Mouse (Mus musculus) thymus, postnatal 0 days (tissue): Measurements from ENCODE around the gene Timp2. TPM values are rescaled to one million over a fixed set of nuclear protein-coding genes. Genes with fewer than 3 reads are reported as not detected.
A peak's percentile ranks its signal among the peaks of the same experiment; 100 is the strongest.

Experiments used
- DNase-seq: peaks from one replicate; pipeline ENCODE4 v3.0.0-alpha.2; 2015; ENCODE audit warnings: low spot score
- polyA plus RNA-seq: library from polyadenylated mRNA; unstranded; fragments of >200 nt; fragmentation: Nextera tagmentation; extraction: Ambion mirVana; gene quantifications from 2 replicates; pipeline ENCODE4 v1.2.1, GENCODE M21; 2015

Gene Timp2
- polyA plus RNA-seq, 1 experiment from 2014 or later: 45.1 TPM

GRCm38 (mm10) chr11:118369657-118370056 is 14.1 kb upstream of the Timp2 start:
- DNase-seq: no peak

GRCm38 (mm10) chr11:118369251-118369650 is 13.7 kb upstream of the Timp2 start:
- no peak for DNase-seq

DNA sequence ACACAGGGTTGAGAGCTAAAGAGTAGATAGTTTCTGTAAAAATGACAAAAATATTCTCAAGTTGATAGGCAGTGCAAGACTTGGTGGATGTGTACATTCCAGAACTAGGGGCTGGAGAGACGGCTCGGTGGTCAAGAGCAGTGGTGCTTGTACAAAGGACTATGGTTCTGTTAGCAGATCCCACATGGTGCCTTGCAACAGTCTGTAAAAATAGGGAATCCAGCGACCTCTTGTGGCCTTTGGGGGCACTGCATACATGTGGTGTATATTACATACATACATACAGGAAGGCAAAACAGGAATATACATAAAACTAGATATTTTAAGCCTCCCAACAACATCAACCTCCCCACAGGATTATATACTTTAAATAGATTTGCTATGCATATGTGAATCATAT is 12.8 kb upstream of the Timp2 start:
- peak; percentile 63 for DNase-seq

- DNase-seq: no peak
Measured at GRCm38 (mm10) chr11:118366559-118366958, 11.0 kb upstream of the Timp2 start.

- DNase-seq: no peak
Measured at GRCm38 (mm10) chr11:118366108-118366507, 10.6 kb upstream of the Timp2 start.

DNA sequence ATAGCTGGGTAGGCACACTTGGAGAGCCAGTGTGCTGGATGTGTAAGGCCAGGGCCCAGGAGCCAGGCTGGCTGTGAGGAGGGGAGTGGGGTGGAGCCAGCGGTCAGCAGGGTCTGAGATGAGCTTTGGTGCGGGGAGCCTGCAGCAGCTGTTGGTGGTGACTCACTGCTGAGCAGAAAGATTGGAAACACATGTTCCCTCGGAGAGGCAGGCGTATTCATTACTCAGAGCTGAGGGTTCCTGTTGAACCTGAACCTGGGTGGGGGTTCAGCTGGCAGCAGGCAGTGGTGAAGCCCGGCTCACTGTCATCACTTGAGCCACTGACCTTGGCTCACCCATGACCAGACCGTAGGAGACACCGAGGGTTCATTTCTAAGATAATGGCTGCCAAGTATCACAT is 9.6 kb upstream of the Timp2 start:
- DNase-seq: no peak

DNA sequence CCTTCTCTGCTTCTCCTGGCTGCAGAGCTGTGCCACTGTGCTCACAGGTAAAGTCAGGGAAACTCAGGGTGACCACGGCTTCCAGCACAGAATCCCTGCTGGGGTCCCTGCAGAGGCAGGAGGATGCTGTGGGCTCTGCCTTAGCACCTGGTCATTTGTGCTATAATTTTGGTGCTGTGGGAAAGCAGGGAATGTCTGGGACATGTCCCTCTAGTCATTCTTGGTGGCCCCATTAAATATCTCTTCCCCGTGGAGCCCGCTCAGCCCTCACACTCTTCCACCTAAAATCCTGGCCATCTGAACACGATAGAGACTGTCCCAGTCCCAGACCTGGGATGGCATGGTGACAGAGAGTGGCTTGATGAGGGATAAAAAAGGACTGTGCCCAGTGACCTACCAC is 8.5 kb upstream of the Timp2 start:
- no peak for DNase-seq

DNA sequence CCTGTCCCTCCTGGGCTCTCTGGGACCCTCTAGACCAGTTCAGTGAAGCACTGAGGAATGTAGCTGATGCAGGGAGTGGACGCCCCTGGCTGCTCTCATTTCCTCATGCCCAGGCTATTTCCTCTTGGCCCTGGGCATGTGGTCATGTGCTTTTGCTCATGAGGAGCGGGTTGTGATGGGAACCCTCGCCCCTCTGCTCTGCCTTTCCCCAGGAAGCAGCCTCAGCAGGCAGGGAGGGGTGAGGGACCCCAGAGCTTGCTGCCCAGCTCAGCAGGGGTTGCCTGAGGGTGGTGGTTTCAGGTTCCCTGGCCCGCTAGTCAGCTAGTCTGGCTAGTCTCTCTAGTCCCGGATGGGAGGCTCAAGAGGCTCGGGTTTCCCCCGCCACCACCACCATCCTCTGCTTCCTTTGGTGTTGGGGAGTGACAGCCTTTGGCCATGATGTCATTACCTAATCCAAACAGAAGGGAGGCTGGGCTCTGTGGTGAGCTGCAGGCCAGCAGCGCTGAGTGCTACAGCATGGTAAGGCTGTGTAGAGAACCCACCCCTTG is 7.5 kb upstream of the Timp2 start:
- DNase-seq: no peak

DNA sequence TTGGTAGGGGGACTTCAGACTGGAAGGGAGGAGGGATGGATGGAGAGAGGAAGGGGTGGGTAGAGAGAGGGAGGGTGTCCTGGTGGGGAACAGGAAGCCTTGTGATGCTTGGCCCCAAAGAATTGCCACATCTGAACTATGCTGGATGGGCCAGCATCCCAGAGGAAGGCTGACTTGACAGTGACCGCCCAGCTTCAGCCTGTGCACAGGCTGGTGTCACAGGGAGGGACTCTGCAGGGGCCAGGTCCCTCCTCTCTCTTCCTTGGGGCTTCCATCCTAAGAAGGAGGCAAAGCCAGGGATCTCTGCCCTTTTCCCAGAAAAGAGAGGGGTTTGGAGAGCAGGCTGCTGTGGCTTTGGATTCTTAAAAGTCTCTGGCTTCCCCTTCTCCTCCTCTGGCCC is 7.0 kb upstream of the Timp2 start:
- DNase-seq: no peak

GRCm38 (mm10) chr11:118360907-118361341 is 5.4 kb upstream of the Timp2 start:
- peak; percentile 22 for DNase-seq

DNA sequence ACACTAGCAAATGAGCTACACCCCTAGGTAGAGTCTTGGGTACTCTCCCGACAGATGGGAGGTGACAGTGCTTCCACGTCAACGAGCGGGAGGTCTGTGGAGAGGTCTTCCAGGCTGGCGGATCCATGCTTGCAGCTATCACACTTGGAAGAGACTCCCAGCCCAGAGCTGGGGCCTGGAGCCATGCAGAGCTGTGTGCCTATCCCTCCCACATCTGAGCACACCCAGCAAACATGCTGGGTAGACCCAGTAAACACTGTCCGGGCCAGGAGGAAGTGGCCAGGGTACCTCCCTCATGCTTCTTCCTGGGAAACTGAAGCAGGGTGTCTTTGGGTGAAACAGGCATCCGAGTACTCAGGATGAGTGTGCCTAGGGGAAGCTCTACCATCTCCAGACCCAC is 5.0 kb upstream of the Timp2 start:
- no peak for DNase-seq

GRCm38 (mm10) chr11:118355205-118355604 is 335 bp downstream of the Timp2 start:
- DNase-seq: peak; percentile 87

DNA sequence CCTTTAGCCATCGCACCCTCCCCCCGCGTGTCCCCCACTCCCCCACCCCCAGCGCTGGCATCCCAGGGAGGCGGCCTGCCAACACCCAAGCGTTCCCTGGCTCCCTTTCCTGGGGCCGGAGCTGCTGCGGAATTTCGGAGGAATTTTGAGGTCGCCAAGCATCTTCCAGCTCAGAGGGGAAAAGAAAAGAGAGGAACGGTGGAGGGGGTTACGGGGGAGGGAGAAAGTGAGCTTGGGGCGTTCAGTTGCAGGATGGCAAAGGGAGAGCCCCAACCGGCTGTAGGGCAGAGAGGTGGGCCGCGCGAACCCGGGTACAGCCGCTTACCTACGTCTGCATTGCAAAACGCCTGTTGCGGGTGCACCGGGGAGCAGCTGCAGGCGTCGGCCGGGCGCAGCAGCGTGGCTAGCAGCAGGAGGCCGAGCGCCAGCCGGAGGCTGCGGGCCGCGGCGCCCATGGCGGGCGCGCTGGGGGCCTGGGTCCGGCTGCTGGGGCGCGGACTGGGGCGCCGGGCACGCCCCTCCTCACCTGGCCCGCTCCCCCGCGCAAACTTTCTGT is 826 bp downstream of the Timp2 start:
- no peak for DNase-seq

- peak; percentile 29 for DNase-seq
Measured at GRCm38 (mm10) chr11:118349494-118349893, 6.0 kb downstream of the Timp2 start.

GRCm38 (mm10) chr11:118348877-118349276 is 6.7 kb downstream of the Timp2 start:
- DNase-seq: peak; percentile 73

DNA sequence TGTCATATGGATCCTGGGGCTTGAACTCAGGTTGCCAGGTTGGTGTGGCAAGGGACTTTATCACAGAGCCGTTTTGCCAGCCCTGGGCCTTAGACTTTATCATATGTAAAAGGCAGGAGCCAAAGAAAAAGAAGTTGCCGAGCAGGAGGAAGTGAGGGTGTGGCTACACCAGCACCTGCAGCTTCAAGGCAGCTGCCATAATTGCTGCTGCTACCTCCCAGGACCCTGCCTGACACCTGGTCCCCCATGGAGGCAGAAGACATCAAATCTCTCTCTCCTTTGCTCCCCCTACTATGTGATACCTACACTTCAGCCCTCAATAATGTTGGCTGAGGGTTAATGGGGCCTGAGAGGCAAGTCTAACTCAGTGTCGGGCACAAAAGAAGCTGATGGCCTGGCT is 7.1 kb downstream of the Timp2 start:
- DNase-seq: peak; percentile 85

- peak; percentile 25 for DNase-seq
Measured at GRCm38 (mm10) chr11:118347911-118348310, 7.6 kb downstream of the Timp2 start.

GRCm38 (mm10) chr11:118347391-118347790 is 8.1 kb downstream of the Timp2 start:
- no peak for DNase-seq

GRCm38 (mm10) chr11:118346395-118347096 is 9.0 kb downstream of the Timp2 start:
- DNase-seq: peak; percentile 34

DNA sequence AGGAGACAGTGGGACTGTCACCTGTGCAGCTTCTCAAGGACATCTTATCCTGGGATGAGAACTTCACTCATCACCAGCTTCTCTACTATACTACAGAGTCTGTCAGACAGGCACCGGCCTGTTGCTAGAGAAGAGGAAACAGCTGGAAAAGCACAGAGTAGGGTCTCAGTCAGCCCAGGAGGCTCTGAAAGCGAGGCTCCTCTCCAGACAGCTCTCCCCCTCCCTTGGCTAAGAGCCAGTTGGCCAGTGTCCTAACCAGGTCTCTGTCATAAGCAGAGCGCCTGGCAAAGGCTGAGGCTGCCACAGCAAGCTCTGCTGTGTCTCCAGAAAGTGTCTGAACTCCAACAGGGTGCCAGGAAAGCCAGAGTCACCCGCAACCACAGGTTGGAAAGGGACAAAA is 9.8 kb downstream of the Timp2 start:
- DNase-seq: no peak

- DNase-seq: no peak
Measured at GRCm38 (mm10) chr11:118343629-118344028, 11.9 kb downstream of the Timp2 start.

DNA sequence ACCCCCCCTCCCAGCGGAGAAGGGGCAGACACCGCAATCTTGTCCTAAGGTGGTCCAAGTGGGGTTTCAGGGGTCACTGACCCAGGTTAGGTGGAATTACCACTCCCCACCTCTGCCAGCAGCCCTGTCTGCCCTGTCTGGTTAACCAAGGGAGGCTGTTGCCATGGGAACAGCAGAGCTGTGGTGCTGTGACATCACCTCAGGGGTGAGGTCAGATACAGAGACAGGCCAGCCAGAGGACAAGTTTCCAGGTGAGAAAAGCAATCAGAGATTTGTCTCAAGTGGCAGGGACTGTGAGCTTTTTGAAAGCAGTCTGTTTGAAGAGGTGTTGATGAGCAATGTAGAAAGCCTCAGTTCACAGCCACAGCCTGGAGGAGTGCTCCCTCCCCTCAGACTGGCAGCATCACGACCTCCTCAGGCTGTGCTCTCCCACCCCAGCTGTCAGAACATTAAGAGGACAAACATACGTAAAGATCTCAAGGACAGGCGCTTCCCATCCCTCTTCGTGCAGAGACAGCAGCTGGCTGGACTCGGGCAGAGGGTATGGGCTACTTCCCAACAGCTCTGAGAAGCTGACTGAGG is 13.0 kb downstream of the Timp2 start, which contains the start of gene Cep295nl:
Gene Cep295nl, minus strand, starts transcription at position 101 of the 582 bp plus-strand sequence.
- DNase-seq: peak; percentile 33
